Mouse (Mus musculus) G1E (cell line): ENCODE data around the gene Asic4. TPM values are rescaled to one million over a fixed set of nuclear protein-coding genes. Genes with fewer than 3 reads are reported as not detected.

ENCODE experiments used
- ATAC-seq: 2 replicates; pipeline ENCODE4 v1.8.0; 2016; ENCODE audit warnings: mild to moderate bottlenecking; ENCODE audit not compliant: insufficient number of reproducible peaks, poor library complexity, low FRiP score, severe bottlenecking; ENCODE audit errors: extremely low read depth
- DNase-seq: peaks from one replicate; pipeline ENCODE4 v3.0.0; 2012; ENCODE audit warnings: low spot score
- H3K27me3 ChIP-seq: 2 replicates; pipeline ENCODE4 v1.6.1; 2012; ENCODE audit warnings: mild to moderate bottlenecking, low read length, inconsistent platforms; ENCODE audit not compliant: insufficient read depth
- H3K36me3 ChIP-seq: replicated peaks from 2 replicates; pipeline ENCODE3; 2012; ENCODE audit warnings: mild to moderate bottlenecking, inconsistent platforms
- H3K4me1 ChIP-seq: 2 replicates; pipeline ENCODE4 v1.6.1; 2012; ENCODE audit warnings: low read depth, low read length, inconsistent platforms, mixed read lengths; ENCODE audit not compliant: insufficient read depth
- H3K4me3 ChIP-seq: 2 replicates; pipeline ENCODE4 v1.5.1; 2012; ENCODE audit warnings: low read depth, mild to moderate bottlenecking, inconsistent platforms, low read length, moderate library complexity, mixed read lengths
- H3K9me3 ChIP-seq: replicated peaks from 2 replicates; pipeline ENCODE4 v1.6.1; 2012; ENCODE audit warnings: inconsistent platforms
- CTCF ChIP-seq: IDR thresholded peaks from 2 replicates; pipeline ENCODE4 v1.5.1; 2012; ENCODE audit warnings: low read depth, low read length, inconsistent platforms, mixed read lengths
- GATA1 ChIP-seq: IDR thresholded peaks from 2 replicates; pipeline ENCODE4 v1.6.1; 2012; ENCODE audit warnings: borderline replicate concordance, low read length, inconsistent platforms, mixed read lengths
- GATA2 ChIP-seq: IDR thresholded peaks from 2 replicates; pipeline ENCODE4 v1.6.1; 2012; ENCODE audit warnings: low read depth, low read length, inconsistent platforms, borderline replicate concordance
- POLR2AphosphoS5 ChIP-seq: IDR thresholded peaks from 2 replicates; pipeline ENCODE4 v1.6.1; 2012; ENCODE audit warnings: low read depth, low read length, inconsistent platforms; ENCODE audit not compliant: insufficient replicate concordance
- TAL1 ChIP-seq: conservative IDR thresholded peaks from 2 replicates; pipeline ENCODE4 v1.6.1; 2012; ENCODE audit warnings: low read depth, low read length, inconsistent platforms, mixed read lengths
- polyA plus RNA-seq: library from polyadenylated mRNA; stranded (reverse); fragments of >175 nt; gene quantifications from 2 replicates; pipeline ENCODE4 v1.2.3, GENCODE M21; 2012
- total RNA-seq, 2 experiments: library from RNA; stranded (forward) in 1 of 2; stranded (reverse) in 1 of 2; fragments of 200-1000 nt in 1 of 2; fragments of >200 nt in 1 of 2; fragmentation: Nextera tagmentation in 1 of 2; gene quantifications; 2 replicates each; pipeline ENCODE4 v1.2.3; 2014 to 2017

Gene Asic4
- total and polyA plus RNA-seq, 3 experiments = 1.7 to 8.8 (median 2.9) TPM

GRCm38 (mm10) chr1:75511437-75512210, 61.4 kb downstream of the Asic4 start:
- TF ChIP-seq POLR2AphosphoS5 (no peak), GATA1 (no peak), GATA2 (no peak), TAL1 (no peak), CTCF (no peak)
- Histone ChIP-seq H3K9me3 (no peaks in the 10 kb centered on the region), H3K36me3 (no peaks in the 10 kb centered on the region), H3K4me3 (no peak overlapping the region), H3K27me3 (peaks cover 22% of the 10 kb centered on the region; the same call in 1 of the 2 replicates), H3K4me1 (peaks cover 2% of the 10 kb centered on the region; the same call in 1 of the 2 replicates)
- no peak for ATAC-seq
- DNase-seq = no peak

- DNase-seq (no peak), ATAC-seq (no peak)
- no peak overlapping the region for H3K4me3 ChIP-seq
- peaks cover 2% of the 10 kb centered on the region; the same call in 1 of the 2 replicates for H3K4me1 ChIP-seq
- H3K9me3 ChIP-seq = no peaks in the 10 kb centered on the region
- TF ChIP-seq GATA2 = no peak
- no peak for TF ChIP-seq GATA1
- TF ChIP-seq TAL1 = no peak
- no peak for TF ChIP-seq POLR2AphosphoS5
- no peak for TF ChIP-seq CTCF
- H3K27me3 ChIP-seq = peaks cover 21% of the 10 kb centered on the region; the same call in 1 of the 2 replicates
- no peaks in the 10 kb centered on the region for H3K36me3 ChIP-seq
Measured at GRCm38 (mm10) chr1:75512550-75512949, 62.3 kb downstream of the Asic4 start.

- no peak for DNase-seq
- no peak for ATAC-seq
- peaks cover 12% of the 10 kb centered on the region; the same call in 1 of the 2 replicates for H3K27me3 ChIP-seq
- H3K4me3 ChIP-seq = no peak overlapping the region
- no peaks in the 10 kb centered on the region for H3K36me3 ChIP-seq
- H3K4me1 ChIP-seq = peaks cover 20% of the 10 kb centered on the region
- TF ChIP-seq TAL1 (no peak), GATA1 (no peak), GATA2 (no peak), CTCF (no peak), POLR2AphosphoS5 (no peak)
- no peaks in the 10 kb centered on the region for H3K9me3 ChIP-seq
Measured at GRCm38 (mm10) chr1:75516703-75517380, 66.6 kb downstream of the Asic4 start.

- DNase-seq (no peak), ATAC-seq (no peak)
- H3K36me3 ChIP-seq = no peaks in the 10 kb centered on the region
- H3K4me3 ChIP-seq = no peak overlapping the region
- peaks cover 26% of the 10 kb centered on the region for H3K4me1 ChIP-seq
- peaks cover 12% of the 10 kb centered on the region; the same call in 1 of the 2 replicates for H3K27me3 ChIP-seq
- TF ChIP-seq POLR2AphosphoS5 (no peak), CTCF (no peak), GATA2 (no peak), TAL1 (no peak), GATA1 (no peak)
- no peaks in the 10 kb centered on the region for H3K9me3 ChIP-seq
Measured at GRCm38 (mm10) chr1:75517984-75518383, 67.7 kb downstream of the Asic4 start.

- peaks cover 9% of the 10 kb centered on the region; the same call in 1 of the 2 replicates for H3K27me3 ChIP-seq
- TF ChIP-seq CTCF (no peak), TAL1 (no peak), GATA2 (no peak), GATA1 (no peak), POLR2AphosphoS5 (no peak)
- ATAC-seq = no peak
- no peak for DNase-seq
- H3K4me3 ChIP-seq = no peak overlapping the region
- no peaks in the 10 kb centered on the region for H3K36me3 ChIP-seq
- no peaks in the 10 kb centered on the region for H3K9me3 ChIP-seq
- H3K4me1 ChIP-seq = peaks cover 26% of the 10 kb centered on the region
Measured at GRCm38 (mm10) chr1:75518427-75518826, 68.2 kb downstream of the Asic4 start.

- H3K27me3 ChIP-seq = peaks cover 7% of the 10 kb centered on the region; the same call in 1 of the 2 replicates
- DNase-seq (peak; percentile 28), ATAC-seq (no peak)
- H3K4me1 ChIP-seq = peaks cover 32% of the 10 kb centered on the region
- H3K4me3 ChIP-seq = no peak overlapping the region
- no peaks in the 10 kb centered on the region for H3K9me3 ChIP-seq
- TF ChIP-seq TAL1 = no peak
- peaks cover 6% of the 10 kb centered on the region for H3K36me3 ChIP-seq
Measured at GRCm38 (mm10) chr1:75519576-75519975, 69.3 kb downstream of the Asic4 start.
